Mouse (Mus musculus) neural tube, embryonic 10.5 days (tissue): ENCODE results near the gene Ndufaf2.

Experiments used
- DNase-seq: peaks from one replicate; pipeline ENCODE4 v3.0.0-alpha.2; 2017; ENCODE audit warnings: low spot score; ENCODE audit errors: extremely low spot score

The Ndufaf2 gene

DNA sequence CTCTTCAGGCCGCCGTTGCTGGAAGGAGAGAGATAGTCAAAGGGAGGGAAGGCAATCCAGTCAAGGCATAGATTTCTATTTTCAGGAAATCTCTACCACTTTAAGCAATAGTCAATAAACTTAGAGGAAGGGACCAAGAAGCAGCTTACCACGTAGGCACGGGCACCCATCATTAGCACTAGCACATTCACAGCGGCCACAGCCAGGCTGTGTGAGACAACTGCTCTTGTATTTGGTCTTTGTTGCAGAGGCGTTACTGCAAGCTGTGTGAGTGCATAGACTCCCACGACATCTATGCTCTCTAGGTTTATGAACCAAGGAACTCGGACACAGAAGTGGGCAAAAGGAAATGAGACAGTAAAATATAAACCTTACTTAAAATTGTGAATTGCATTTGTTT, 14.3 kb downstream of the Ndufaf2 start:
- DNase-seq = no peak

DNA sequence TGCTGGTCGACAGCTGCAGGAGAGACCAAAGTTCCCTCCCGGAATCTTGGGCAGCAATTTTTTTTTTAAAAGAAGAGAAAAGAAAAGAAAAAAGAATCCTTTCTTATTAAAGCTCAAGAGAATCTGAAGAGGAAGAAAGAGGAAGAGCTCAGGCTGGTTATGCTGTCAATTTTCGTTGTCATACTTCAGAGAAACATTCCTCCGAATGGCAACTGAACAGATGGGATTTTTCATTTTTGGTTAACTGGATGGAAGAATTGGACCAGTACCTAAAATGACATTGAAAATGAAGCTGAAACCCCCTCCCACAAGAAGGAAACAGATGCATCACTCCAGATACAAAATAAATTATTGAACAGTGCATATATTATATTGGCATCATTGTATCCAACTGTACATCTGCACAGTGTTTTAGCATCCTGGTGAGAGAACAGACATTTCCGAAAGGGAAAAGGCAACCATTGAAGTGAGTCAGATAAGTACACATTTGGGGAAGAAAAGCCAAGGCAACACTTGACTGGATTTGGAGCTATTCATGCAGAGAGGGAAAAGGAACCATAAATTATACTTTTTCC, 19.9 kb downstream of the Ndufaf2 start:
- no peak for DNase-seq

DNA sequence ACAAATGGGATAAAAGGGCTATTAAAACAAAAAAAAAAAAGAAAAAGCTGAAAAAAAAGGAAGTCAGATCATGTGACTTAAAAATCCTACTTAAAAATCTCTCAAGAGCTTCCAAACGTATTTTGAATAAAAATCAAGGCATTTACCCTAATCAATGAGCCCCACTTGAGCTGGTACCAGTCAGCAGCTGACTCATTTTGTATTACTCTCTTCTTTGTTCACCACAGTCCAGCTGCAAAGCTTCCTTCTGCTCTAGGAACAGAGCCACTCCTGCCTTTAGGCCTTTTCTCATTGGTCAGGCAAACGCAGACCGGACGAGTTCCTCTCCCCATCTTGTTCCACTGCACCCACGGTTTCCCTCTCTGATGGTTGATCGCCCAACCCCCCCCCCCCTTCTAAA, 22.8 kb downstream of the Ndufaf2 start:
- DNase-seq = no peak

DNA sequence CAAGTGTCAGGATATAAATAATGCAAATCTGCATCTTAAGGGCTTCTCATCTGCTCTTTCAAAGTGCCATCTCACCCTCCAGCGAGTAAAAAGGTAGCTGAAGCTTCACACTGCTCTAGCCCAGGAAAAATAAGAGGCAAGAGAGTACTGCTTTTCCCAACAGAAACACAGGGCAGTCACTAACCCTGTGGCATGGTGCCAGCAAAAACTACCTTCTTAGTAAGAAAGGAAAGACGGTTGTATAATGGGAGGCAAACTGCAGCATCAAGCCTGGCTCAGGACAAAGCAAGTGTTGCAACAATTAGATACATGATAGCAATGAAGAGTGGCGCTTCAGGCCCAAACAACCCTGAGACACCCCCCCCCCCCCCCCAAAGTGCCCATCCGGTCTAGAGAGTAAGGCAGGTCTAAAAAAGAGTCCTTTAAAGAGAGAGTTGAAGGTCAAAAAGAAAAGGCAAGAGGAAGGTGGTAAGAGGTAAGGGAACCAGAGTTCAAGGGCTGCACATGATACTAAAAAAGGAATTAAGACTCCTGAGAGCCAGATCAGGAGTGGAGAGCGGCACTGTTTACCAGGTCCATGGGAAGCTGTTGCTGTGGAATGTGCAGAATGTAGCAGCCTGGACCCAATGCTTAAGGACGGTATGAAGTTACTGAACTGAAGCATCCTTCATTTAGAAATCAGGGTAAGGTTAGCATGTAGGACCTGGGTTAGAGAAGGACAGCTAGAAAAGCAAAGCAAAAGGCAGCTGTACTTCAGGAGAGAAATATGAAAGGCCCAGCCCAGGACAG, 26.2 kb downstream of the Ndufaf2 start:
- no peak for DNase-seq

DNA sequence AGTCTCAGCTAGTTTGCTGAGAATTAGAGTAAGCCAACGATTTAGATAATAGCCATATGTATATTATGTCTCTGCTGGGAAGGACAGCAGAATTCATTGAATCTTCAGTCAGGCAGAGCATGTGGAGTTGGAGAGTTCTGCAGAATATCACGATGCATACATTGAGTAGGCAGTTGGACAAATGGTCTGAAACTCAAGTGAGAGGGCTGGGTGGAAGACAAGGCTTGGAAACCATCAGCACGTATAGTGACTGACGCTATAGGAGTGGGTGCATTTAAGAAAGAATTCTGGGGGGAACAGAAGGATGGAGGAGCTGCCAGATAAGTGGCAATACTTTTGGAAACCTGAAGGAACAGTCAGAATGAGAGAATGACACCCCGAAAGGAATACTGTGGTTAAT, 27.7 kb downstream of the Ndufaf2 start:
- DNase-seq = no peak

DNA sequence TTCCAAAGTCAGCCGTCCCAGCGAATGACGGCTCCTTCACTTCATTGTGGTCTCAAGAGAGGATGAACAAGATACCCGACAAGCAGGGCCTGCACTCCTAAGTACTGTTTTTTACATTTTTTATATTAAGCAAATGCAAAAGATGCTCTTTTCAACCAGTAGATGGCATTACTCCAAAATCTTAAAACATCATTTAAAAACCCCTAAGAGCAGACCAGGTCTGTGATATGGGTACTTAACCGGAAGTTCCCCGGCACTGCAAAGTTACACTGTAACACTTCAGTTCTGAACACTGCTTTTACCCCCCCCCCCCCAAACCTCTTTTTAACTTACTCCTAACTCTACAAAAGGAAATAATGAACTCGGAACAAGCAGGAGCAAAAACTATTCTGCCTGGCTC, 29.4 kb downstream of the Ndufaf2 start:
- DNase-seq = no peak

DNA sequence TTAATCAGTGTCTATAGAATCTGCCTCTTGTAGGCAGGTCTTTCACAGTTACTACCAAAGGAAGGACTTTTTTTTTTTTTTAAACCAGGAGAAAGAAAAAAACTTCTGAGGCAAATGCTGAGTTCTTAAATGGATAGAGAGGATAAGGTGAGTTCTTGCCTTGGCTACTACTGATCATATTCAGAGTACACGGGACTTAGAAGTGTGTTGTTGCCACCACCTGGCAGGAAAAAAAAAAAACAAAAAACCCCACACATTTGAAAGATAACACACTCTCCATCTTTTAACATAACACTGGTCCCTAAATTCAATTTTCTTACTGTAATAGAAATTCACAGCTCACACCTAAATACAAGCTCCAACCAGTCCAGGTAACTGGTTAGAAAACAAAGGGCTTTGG, 30.5 kb downstream of the Ndufaf2 start:
- no peak for DNase-seq

DNA sequence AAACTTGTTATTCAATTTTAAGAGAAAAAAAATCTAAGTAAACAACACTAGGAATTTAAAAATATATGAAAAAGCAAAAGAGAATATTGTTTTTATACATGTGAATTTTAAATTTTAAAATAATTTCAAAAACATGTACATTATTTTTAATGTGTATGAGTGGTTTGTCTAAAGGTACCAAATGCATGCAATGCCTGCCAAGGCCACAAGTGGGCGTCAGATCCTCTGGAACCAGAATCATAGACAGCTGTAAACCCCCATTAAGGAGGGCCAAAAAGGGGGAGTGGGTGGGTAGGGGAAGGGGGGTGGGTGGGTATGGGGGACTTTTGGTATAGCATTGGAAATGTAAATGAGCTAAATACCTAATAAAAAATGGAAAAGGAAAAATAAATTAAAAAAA, 31.3 kb downstream of the Ndufaf2 start:
- peak; percentile 39 for DNase-seq

DNA sequence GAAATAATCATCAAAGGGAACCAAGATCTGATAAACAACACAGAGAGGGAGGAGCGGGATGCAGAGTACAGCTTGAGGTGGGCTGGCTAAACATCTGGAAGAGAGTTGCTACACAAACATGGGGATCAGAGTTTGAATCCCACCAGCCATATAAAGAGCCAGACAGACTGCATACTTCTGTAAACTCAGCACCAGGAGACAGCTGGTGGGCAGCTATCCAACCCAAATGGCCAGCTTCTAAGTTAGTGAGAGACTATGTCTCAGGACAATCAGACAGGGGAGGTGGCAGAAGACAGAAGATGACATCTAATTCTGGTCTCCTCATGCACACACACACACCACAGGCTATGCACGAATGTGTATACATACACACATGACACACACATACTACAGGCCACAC, 32.2 kb downstream of the Ndufaf2 start:
- no peak for DNase-seq

DNA sequence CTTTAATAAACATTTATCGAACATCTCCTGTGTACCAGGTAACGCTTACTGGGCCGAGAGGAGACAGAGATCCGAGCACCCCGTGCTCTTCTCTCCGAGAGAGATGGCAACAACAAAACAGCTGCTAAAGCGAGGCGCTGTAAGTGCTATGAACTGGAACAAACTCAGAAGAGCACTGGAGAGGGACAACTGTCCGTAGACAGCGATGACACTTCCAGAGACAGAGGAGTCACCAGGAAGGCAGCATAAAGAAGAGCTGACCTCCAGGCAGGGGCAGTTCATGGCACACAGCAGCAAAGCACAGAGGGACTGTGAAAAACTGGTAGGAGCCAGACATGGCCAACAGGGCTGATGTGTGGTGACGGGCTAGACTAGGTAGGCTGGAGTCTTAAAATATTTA, 34.3 kb downstream of the Ndufaf2 start:
- no peak for DNase-seq

DNA sequence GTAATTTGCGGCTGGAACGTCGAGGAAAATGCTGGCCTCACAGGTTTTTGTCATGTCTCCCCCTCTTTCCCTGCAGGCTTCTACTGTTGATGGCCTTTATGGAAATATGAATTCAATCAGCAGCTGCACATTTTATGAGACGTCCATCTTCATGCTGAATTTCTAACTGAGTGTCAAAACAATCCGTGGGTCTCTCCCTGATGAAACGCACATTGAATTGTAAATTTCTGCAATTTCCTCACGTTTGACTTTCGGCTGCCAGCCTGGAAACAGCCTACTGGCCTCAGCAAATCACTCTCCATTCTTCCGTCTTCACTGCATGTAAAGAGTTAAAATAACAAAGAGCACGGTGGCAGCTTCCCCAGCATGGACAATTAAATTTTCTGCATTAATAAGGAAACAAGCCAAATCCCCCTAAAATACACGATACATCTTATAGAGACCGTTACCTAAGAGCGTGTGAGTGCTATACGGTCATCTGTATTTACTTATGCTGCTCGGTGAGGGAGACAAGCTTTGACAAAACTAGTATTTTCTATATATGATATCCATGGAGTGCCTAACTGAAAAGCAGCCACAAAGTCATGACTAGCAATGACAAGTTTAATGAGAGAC, 35.2 kb downstream of the Ndufaf2 start:
- DNase-seq = no peak

DNA sequence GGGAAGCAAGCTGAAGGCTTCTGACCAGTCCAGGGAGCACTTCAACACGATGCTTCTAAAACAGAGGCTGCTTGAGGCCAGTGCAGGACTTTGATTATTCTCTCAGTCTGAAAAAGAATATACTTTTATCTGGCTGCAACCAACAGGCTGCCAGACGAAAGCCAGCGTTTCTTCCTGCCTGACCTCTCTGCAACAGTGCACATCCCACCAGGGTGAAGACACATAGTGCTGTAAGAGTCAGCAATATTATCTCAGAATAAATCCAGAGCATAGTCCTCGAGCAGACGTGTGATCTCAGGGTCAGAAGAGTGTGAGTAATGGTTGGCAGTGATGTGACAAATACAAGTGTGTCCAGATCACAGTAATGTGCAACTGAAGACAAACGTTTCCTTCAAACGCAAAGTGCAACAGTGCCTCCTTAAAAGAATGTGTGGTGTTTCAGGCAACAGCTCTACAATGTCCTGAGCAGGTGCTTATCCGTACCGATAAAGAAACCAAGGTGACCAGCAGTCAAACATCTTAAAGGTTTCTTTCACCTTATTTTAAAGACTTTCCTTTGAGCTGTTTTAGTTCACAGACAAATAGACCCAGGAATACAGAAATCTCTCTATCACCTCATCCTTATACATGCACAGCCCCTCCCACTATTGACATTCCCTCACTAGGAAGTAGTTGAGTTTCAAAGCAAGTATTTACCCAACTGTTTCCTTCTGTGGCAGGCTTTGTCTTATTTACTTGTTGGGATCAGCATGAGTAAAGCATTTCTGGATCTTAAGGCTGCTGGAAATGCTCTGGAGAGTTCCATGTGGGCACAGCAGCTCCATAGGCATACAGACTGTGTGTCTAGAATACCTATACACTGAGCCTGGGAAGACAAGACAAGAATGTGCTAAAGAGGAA, 38.8 kb downstream of the Ndufaf2 start:
- no peak for DNase-seq

DNA sequence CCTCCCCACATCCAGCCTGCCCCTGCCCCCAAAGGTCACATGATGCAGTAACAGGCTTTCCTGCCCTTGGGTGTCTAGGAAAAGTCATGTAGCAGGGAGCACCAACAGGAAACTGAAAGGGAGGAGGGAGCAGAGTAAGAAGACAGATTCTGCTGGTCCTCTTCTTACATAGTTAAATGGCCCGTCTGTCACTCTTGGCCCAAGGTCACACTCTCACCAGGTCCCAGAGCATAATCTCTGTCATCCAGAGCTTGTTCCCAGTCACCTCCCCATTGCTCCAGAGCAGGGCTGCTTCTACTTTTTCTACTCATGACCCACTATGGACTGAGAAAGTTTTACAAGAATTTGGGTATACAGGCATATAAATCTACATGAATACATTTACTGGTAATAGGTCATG, 40.2 kb downstream of the Ndufaf2 start:
- DNase-seq = no peak

DNA sequence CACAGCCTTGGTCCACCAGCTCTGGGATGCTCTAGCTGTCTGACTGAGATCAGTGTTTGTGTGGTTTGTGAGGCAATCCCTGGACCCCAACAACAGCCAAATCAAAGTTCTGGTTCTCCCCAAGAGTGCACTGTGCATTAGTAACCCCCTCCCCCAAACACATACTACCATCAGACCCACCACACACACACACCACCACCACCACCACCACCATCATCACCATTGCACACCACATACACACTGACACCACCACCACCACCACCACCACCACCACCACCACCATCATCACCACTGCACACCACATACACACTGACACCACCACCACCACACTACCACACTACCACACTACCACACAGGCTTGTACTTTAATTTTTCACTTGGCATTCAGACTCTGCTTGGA, 40.8 kb downstream of the Ndufaf2 start:
- DNase-seq = no peak

DNA sequence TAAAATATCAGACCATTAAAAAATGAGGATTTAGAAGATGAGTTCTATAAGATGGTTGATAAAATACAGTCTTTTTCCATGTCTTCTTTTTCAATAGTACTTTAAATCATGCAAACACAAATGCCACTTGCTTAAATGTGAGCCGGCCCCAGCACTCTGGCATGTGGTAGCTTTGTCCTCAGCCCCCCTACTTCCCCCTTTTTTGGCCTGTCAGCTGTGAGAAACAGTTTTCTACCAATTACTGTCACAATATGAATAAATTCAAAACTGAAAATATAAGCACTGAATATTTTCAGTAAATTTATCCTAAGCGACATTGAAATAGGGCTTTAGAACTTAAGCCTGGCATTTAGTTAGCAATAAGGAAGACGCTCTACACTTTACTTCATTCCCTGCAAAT, 44.2 kb downstream of the Ndufaf2 start:
- no peak for DNase-seq

DNA sequence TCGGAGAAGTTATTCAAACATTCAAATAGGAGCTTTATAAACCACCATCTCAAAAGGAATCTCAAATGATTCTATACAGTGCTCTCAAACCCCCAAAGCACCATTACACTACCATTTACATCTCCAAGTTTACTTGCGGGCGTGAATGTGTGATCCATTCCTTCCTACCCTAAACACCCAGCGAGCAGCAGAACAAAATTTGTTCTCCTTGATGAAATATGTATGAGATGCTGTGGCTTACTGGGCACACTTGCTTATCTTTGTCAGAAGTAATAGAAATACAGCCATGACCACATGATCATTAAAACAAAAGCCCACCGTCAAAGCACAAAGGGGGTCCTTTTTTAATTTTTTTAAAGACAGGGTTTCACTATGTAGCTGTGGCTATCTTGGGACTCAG, 44.9 kb downstream of the Ndufaf2 start:
- no peak for DNase-seq

DNA sequence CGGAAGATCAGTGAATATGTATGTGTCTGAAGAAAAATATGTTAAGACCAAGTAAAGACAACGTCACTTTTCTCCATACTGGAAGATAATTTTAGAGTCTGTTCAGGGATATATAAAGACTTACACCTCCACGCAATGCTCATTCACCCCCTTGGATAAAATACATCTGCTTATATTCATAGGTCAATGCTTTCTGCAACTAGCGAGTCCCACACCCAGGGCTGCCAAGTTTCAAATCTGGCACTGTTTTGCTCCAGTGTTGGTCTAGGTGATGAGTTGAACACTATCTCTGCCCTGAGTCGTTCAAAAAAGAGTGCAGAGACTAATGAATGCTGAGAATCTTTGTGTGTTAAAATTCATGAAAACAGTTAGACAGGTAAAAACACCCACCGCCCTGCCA, 47.5 kb downstream of the Ndufaf2 start:
- no peak for DNase-seq

DNA sequence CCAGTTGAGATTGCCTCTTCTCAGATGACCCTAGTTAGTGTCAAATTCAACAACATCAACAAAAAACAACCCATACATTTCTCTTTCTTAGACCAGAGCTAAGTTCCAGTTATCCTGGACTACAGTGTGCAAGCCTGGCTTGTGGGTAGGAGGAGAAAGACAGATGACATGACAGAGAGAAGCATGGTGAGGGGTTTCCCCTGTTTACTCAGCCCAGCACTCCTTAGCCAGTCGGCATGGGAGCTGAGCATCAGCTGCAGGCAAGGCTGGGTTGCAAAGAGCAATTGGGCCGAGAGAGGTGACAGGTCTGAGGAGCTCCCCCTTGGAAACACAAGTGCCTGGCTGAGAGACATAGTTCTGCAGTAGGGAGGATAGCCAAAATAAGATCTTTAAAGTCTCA, 57.7 kb downstream of the Ndufaf2 start:
- no peak for DNase-seq

DNA sequence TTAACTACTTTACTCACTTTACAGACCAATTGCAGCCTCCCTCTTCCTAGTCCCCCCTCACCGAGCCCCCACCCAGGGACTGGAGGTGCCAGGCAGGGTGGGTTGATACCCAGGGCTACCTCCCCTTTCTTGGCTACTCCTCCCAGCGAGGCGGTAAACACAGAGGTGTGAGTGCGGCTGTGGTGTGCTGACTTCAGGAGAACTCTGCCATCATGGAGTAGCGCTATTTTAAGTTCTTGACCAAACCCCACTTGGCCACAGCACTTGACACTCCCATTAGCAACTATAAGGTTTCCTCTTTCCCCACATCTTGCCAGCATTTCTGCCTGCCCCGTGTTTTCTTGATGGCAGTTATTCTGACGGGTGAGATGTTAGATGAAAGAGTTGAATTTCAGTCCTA, 62.0 kb downstream of the Ndufaf2 start:
- DNase-seq = no peak

DNA sequence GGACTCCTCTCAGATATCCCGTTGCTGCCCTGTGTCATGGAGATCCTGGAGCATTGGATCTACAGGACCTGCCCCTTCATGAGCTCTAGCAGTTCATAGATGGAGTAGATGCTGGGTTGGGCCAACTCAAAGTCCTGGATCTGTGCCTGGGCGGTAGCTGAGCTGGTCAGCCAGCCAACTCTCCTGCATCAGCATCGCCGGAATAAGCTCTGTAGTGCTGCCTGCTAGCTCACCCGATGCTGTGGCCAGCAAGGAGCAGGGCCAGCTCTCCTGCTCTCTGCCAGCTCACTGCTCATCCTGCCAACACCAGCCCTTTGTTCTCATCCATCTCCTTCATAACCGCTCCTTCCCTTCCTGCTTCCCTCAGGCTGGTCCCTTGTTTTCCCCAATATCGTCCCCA, 62.8 kb downstream of the Ndufaf2 start:
- DNase-seq = no peak

DNA sequence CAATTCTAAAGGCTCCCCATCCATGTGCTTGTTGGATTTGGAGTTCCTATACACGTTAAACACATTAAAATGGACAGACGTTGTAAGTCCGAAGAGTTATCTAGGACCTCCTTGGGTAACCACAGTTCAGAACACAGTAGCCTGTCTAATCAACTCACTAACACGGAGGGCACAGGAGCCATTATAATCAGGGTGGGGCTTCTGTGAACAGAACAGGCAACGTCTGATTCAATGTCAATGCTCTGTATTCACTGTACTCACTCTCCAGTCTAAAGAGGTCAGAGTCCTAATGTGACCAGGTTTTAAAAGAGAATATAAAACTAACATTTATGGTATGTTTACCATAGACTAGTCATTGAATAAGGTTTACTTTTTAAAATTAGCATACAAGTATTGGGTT, 63.7 kb downstream of the Ndufaf2 start:
- DNase-seq = no peak

DNA sequence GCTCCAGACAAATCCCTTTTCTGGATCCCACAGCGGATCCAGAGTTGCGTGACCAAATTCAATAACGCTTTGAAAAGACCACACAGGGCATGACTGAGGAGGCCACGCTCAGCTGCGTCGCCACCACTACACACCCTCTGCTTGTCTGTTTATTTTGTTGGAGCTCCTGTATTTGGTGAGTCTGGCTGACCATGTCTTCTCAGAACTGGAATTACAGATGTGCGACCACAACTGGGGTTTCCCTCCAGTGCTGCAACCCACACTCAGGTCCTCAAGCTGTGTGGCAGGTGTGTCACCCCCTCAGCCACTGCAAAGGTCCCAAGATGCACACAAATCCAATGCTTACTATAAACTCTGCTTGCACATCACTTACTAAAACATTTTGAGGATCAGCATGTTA, 66.1 kb downstream of the Ndufaf2 start:
- no peak for DNase-seq
